Mouse (Mus musculus) liver, adult 2 months (tissue): Measurements from ENCODE around the gene Ccer2.

Source experiments
- CTCF ChIP-seq: fragments of 200-500 bp; IDR thresholded peaks from 2 replicates; pipeline ENCODE4 v1.5.1; 2011; ENCODE audit warnings: low read depth, low read length, control low read depth
- POLR2A ChIP-seq: fragments of 200-500 bp; IDR thresholded peaks from 2 replicates; pipeline ENCODE4 v1.6.1; 2011; ENCODE audit warnings: low read length, control low read depth; ENCODE audit not compliant: insufficient read depth; ENCODE audit errors: extremely low read depth

DNA sequence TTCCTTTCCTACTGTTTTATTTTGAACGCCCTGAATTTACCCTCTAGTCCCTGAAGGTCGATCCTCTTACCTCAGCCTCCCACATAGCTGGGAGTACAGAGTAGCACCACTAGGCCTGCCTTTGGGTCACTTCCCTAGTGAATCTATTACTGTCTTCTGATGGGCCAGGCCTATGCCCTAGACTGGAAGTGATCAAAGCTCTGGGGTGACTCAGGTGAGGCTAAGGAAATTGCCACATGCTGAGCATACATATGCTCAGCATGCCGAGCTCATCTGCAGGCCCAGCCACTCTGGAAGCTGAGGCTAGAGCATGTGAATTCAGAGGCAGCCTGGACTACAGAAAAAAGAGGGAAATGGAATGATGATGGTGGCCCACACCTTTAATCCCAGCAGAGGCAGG, 17.2 kb downstream of the Ccer2 start:
- TF ChIP-seq CTCF (no peak), POLR2A (no peak)
